Mouse (Mus musculus) adipose tissue, adult 10 weeks (tissue): ENCODE data around the gene Olfr20. TPM values are rescaled to one million over a fixed set of nuclear protein-coding genes. Genes with fewer than 3 reads are reported as not detected.

Experiments used
- polyA plus RNA-seq: library from polyadenylated mRNA; stranded (reverse); fragments of 350-450 nt; fragmentation: Illumina TruSeq; extraction: RNeasy Lipid Tissue Mini Kit (QIAGEN cat#74804); gene quantifications from one replicate; pipeline ENCODE4 v1.2.3, GENCODE M21; 2014; ENCODE audit warnings: low read depth, low replicate concordance

The Olfr20 gene
- not detected for polyA plus RNA-seq

GRCm38 (mm10) chr11:73350483-73350882 lies at the start of gene Olfr20:
Gene Olfr20, plus strand, starts transcription at chr11:73350783.

GRCm38 (mm10) chr11:73329442-73329841 lies 21.1 kb upstream of the Olfr20 start, which contains the start of the genes Aspa, Gm49340 and Spata22:
Gene Aspa, minus strand, starts transcription at chr11:73329596.
Gene Gm49340, plus strand, starts transcription at chr11:73329741.
Gene Spata22, plus strand, starts transcription at chr11:73329741.

GRCm38 (mm10) chr11:73370946-73371345 lies 20.4 kb downstream of the Olfr20 start, which contains the start of gene Olfr376:
Gene Olfr376, plus strand, starts transcription at chr11:73371246.

GRCm38 (mm10) chr11:73399514-73399913 lies 48.9 kb downstream of the Olfr20 start, which contains the start of gene Olfr1:
Gene Olfr1, minus strand, starts transcription at chr11:73399614.

Other genes with a start within 250 kb of the Olfr20 start
- 10.4 TPM for gene Haspin, start 212.5 kb upstream of the Olfr20 start, polyA plus RNA-seq
- 1.6 TPM for gene P2rx5, start 190.4 kb upstream of the Olfr20 start, polyA plus RNA-seq
- 44.9 TPM for gene Emc6, start 173.7 kb upstream of the Olfr20 start, polyA plus RNA-seq
- gene Tax1bp3, start 173.7 kb upstream of the Olfr20 start, polyA plus RNA-seq = 64.3 TPM
- gene Ctns, start 151.7 kb upstream of the Olfr20 start, polyA plus RNA-seq = 20.0 TPM
- gene Shpk, start 151.3 kb upstream of the Olfr20 start, polyA plus RNA-seq = 11.0 TPM
- 1.3 TPM for gene Trpv1, start 116.5 kb upstream of the Olfr20 start, polyA plus RNA-seq
- 0.46 TPM for gene Trpv3, start 83.4 kb upstream of the Olfr20 start, polyA plus RNA-seq
- gene Aspa, start 21.2 kb upstream of the Olfr20 start, polyA plus RNA-seq = 16.7 TPM
- gene Gm49340, start 21.0 kb upstream of the Olfr20 start, polyA plus RNA-seq = not detected
- gene Spata22, start 21.0 kb upstream of the Olfr20 start, polyA plus RNA-seq = 1.6 TPM
- not detected for gene Olfr376, start 20.5 kb downstream of the Olfr20 start, polyA plus RNA-seq
- gene Olfr1, start 48.8 kb downstream of the Olfr20 start, polyA plus RNA-seq = not detected
- not detected for gene Olfr378, start 77.7 kb downstream of the Olfr20 start, polyA plus RNA-seq
- not detected for gene Olfr380, start 106.7 kb downstream of the Olfr20 start, polyA plus RNA-seq
- gene Olfr381, start 140.8 kb downstream of the Olfr20 start, polyA plus RNA-seq = not detected
- gene Olfr382, start 166.4 kb downstream of the Olfr20 start, polyA plus RNA-seq = not detected
- not detected for gene Olfr385, start 242.2 kb downstream of the Olfr20 start, polyA plus RNA-seq
- not detected for gene Olfr384, start 247.8 kb downstream of the Olfr20 start, polyA plus RNA-seq